Mouse (Mus musculus): ENCODE measurements around the gene P2rx7.

Gene P2rx7

DNA sequence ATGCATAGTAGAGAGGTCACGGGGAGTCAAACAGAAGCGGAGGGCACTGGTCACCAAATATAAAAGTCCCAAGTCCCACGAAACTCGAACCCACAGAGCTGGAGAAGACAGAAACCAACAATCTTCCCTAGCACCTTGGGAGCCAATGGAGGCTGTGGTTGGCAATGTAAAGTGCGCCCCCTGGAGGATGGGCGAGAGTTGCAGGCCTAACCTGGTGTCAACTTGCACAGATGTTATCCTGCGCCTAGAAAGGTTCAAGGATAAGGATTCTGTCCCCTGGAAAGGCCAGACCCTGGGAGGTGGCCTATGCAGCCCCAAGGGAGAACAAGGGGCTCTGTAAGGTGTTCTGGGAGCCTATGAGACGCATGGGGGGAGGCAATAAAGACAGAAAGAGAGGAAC, 87.6 kb downstream of the P2rx7 start:
- peak; percentile 79 for DNase-seq (ENCODE audit: low spot score)

DNA sequence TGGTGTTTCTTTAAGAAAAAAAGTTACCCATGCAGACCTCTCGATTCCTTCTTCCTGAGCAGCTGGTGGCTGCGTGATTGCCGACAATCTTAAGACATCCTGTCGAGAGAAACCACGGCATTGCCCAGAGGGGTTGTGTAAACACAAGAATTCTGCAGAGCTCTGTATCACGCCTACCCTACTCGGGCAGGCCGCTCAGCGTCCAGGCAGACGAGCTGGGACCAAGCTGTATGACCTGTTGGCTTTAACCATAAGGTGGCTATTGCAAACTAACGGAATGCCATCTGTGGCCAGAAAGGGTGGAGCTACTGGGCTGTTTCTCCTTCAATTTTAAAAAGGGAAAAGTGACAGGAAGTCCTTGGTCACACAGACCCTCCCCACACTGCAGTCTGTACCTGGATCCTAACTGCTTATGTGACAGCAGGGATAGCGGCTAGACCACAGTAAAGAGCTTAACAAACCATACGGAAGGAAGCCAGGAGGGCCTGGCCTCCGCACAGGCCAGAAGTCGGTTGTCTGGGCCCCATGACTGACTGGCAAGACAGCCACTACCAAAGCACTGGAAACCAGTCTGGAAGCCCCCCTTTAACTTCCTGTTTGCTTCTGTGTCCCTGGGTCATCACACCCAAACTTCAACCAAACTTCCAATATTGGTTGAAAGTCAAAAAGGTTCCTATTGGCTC, 88.4 kb downstream of the P2rx7 start:
- DNase-seq (ENCODE audit: low spot score) = peak; percentile 35

DNA sequence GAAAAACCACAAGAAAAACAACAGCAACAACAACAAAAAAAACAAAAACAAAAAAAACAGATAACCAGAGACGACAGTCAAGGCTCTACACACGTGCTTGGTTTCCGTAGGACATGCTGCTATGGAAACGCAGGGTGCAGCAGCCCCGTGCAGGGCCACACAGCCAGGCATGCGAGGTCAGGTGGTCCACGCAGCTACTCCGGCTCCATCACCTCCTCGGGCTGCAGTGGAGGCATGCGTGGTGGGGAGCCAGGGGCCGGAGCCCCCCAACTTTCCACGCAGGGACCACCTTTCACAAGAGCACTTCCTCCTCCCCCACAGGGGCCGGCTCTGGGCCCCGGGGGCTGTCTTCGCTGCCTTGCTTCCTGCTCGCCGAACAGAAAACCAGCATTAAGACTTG, 90.2 kb downstream of the P2rx7 start:
- DNase-seq (ENCODE audit: low spot score) = no peak

DNA sequence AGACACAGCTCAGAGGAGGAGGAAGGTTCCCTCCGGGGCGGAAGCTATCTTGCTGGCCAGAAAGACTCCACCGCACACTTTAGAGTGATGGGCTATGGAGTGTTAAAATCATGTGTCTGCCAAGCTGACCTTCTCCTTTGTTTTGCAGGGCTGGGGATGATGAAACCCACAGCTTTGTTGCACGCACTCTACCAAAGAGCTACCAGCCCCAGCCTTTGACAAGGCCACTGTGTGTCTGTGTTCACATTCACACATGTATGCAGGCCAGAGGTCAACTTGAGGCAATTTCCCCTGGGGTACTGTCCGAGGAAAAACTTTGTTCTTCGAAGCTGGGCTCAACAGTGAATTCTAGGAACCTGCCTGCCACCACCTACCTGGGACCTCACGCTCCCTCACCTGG, 92.1 kb downstream of the P2rx7 start:
- DNase-seq (ENCODE audit: low spot score) = no peak

DNA sequence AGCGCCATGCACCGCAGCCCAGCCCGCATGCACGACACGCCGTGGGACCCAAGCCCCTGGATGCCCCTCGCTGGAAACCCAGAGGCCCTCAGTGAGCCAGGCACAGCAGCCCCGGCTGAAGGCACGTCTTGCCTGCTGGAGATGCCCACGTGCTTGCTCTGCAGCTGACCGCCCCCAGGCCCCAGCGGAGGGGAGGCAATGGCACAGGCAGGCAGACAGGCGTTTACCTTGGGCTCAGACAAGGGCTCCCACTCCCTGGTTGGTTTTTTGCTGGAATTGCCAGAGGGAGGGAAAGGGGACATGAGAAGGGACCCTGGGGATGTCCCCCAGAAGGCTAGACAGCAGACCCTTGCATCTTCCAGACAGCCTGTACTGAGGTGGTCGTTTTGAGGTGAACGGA, 93.0 kb downstream of the P2rx7 start:
- DNase-seq (ENCODE audit: low spot score) = no peak
